Mouse (Mus musculus): Measurements from ENCODE around the gene Ip6k3.

The Ip6k3 gene

GRCm38 (mm10) chr17:27167545-27167944 is at the start of gene Ip6k3:
Gene Ip6k3, minus strand, starts transcription at chr17:27167795.
- in situ Hi-C loops (cut with MboI, MseI): loop anchor here (5.0 kb wide), 1 partner anchor 90 kb away; no protein-coding TSS in a partner anchor

DNA sequence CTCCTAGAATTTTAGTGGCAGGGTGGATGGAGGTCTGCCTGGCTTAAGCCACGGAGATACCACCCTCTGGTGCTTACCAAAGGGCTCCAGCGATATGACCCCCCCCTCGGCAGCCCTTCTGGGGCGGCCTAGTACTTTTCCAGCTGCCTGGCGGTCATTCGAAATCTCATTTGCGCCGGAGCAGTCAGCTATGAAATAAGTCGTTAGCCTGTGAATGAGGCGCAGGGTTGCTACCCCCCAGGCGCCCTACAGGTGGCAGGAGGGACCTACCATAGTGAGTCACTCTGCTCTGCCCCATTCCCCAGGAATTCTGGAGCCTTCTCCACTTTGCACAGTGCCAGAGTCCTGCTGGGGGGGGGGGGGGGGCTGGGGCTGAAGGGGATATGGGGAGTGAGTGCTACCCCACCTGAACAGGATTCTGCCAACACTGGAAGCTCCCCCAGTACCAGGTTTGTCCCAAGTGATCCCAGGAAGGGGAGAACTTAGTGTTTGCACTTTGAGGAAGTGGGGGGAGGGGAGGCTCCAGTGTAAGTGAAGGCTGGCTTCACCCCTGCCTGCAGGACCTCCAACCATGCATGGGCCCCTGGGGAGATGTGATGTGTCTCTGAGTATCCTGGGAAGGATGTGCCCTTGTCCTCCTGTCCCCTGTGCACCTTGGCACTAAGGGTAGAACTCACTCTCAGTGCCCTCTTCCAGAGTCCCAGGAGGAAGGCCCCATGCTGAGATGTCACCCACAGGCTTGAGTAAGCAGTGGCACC is 45.4 kb upstream of the Ip6k3 start:
- in situ Hi-C loops (cut with MboI, MseI): no loop called here

DNA sequence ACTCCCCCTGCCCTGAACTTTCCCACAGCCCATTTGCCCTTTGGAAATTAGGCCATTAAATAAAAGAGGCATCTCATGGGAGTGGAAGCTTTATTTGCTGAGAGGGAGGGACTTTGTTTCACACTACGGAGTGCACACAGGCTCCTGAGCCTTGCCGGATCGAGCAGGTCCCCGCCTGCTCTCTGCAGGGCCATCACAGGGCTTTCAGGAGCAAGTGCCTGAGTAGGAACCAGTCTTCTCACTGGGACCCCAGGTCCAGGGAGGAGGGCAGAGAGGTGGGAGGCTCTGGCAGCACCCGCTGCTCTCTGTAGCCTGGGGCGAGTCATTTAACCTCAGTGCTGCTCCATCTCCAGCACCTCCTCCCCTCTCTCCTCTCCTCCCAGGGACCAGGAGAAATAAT is 44.4 kb upstream of the Ip6k3 start:
- in situ Hi-C loops (cut with MboI, MseI): no loop called here

- in situ Hi-C loops (cut with MboI, MseI): loop anchor here (5.0 kb wide), 1 partner anchor 70 kb away; no protein-coding TSS in a partner anchor
Measured at GRCm38 (mm10) chr17:27207113-27207707, 39.6 kb upstream of the Ip6k3 start.

- in situ Hi-C loops (cut with MboI, MseI): no loop called here
Measured at GRCm38 (mm10) chr17:27204075-27204909, 36.7 kb upstream of the Ip6k3 start, which contains the start of gene Lemd2. Gene Lemd2, minus strand, starts transcription at chr17:27204469.

GRCm38 (mm10) chr17:27203358-27204074 is 35.9 kb upstream of the Ip6k3 start:
- in situ Hi-C loops (cut with MboI, MseI): no loop called here

GRCm38 (mm10) chr17:27202919-27203357 is 35.3 kb upstream of the Ip6k3 start:
- in situ Hi-C loops (cut with MboI, MseI): no loop called here

DNA sequence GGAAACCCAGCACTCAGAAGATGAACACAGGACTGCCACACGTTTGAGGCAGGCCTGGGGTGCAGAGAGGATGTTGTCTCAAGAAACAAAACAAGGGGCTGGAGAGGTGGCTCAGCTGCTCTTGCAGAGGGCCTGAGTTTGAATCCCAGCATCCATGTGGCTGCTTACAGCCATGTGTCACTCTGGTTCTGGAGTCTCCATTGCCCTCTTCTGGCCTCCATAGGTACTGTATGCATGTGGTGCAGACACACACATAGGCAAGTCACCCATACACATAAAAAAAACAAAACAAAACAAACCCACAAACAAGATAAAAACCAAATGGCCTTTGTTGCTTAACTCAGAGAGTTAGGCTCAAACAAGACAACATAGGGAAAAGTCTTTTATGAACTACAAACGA is 34.4 kb upstream of the Ip6k3 start:
- in situ Hi-C loops (cut with MboI, MseI): no loop called here

GRCm38 (mm10) chr17:27200801-27201200 is 33.2 kb upstream of the Ip6k3 start:
- in situ Hi-C loops (cut with MboI, MseI): no loop called here

DNA sequence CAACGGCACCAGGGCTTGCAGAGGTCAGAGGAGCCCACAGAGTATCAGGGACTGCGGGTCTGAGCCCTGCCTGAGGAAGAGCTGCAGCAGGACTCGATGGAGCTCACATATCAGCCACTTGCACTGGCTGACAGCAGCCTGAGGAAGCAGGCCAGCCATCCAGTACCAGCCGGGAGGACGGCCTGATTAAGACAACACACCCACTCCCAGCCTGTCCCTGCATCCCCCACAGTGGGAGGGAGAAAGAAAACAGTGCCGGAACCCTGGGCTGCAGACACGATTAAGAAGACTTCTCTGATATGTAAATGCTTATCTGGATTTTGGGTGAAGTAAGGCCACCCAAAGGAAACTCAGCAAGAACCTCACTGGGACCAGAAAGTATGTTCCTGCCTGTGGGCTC is 32.3 kb upstream of the Ip6k3 start:
- in situ Hi-C loops (cut with MboI, MseI): no loop called here

GRCm38 (mm10) chr17:27199205-27199604 is 31.6 kb upstream of the Ip6k3 start:
- in situ Hi-C loops (cut with MboI, MseI): no loop called here

DNA sequence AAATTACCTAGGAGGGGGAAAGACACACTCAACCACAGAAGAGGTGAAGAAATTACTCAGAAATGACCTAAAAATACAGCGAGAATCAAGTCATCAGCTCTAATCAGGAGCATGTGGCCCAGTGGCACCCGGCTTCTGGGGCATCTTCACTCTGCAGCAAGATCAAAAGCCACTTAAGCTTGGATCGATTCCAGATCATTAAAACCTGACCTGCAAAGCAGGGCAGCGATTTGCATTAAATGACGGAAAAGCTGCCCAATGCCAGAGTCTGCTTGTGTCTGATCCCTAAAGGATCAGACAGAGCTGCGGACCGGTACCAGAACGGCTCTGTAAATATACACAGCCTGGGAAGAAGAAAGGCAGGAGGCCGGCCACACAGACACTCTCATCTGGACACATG is 28.6 kb upstream of the Ip6k3 start:
- in situ Hi-C loops (cut with MboI, MseI): no loop called here

- in situ Hi-C loops (cut with MboI, MseI): loop anchor here (5.0 kb wide), 1 partner anchor 328 kb away; the partner anchor contains the start of gene Grm4
Measured at GRCm38 (mm10) chr17:27194258-27195185, 26.9 kb upstream of the Ip6k3 start.

DNA sequence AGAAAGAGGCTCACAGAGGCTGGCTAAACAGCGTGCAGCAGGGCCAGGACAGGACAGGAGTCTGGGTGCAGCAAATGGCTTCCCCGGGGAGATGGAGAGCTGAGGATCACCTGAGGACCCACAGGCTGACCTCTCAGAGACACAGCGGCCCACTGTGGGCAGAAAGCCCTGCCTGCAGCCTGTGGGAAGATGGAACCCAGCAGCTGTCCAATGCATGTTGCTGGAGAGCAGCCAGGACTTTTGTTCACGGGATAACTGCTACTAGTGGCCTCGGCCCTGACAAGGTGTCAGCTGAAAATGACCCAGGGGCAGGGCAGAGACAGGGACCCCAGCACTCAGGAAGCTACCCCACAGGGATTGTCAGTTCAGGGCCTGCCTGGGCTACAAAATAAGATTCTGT is 24.2 kb upstream of the Ip6k3 start:
- in situ Hi-C loops (cut with MboI, MseI): loop anchor here (5.0 kb wide), 1 partner anchor 330 kb away; the partner anchor contains the start of gene Grm4

DNA sequence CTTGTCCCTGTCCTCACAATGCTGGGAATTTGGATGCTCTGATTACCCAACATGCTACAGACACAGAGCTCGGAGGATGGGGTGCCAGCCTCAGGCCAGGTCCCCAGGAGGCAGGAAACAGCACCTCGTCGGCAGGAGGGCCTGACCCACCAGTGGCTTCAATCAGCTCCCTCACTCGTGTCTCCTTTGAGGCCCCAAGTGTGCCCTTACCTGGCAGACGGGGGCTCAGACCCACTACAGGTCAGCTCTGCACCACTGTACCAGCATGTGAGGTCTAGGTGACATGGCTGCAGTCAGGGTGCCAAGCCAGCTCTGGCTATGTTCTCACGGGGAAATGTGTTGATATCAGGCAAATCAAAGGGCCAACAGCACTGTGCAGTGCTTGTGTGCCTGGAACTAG is 23.6 kb upstream of the Ip6k3 start:
- in situ Hi-C loops (cut with MboI, MseI): loop anchor here (5.0 kb wide), 1 partner anchor 331 kb away; the partner anchor contains the start of gene Grm4

DNA sequence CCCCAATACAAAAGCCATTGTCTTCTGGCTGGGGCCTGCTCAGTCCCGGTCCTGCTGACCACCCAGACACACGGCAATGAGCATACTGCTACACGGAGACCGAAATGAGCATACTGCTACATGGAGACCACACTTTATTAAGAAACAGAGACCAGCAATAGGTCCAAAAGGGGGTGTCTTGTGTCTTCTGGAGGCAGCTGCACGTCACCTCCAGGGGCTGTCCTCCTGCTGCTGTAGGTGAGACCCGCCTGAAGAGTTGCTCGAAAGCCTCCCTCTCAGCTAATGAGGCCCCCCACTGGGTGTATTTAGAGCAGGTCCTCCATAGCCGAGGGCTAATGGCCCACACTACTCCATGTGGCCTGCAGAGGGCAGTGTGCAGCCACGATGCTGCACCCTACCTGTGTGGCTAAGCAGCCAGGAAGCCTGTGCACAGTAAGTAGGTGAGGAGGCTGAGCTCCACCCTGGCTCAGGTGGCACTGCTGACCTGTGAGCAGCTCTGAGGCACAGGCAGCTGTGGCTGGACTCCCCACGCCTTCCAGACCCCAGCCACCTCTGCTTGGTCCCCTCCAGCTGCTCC is 22.1 kb upstream of the Ip6k3 start:
- in situ Hi-C loops (cut with MboI, MseI): loop anchor here (5.0 kb wide), 1 partner anchor 333 kb away; the partner anchor contains the start of gene Grm4

GRCm38 (mm10) chr17:27188883-27189282 is 21.3 kb upstream of the Ip6k3 start:
- in situ Hi-C loops (cut with MboI, MseI): no loop called here

DNA sequence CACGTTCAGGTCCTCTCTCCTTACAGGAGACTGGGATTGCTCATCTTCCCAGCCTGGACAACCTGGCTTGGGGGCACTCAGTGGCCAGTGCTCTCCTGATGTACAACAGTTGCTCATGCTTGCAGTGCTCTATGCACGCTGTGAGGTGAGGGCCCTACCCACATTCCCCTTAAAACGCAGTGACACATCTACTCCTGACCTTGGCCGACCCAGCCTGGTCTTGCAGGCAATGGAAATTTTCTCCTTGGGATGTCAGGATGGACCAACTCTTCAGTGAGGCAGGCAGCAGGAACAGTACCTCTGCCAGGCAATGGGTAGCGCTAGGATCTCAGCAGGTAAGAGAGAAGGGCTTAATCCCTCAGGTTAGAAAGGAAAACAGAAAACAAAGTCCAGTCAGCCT is 19.5 kb upstream of the Ip6k3 start:
- in situ Hi-C loops (cut with MboI, MseI): no loop called here

DNA sequence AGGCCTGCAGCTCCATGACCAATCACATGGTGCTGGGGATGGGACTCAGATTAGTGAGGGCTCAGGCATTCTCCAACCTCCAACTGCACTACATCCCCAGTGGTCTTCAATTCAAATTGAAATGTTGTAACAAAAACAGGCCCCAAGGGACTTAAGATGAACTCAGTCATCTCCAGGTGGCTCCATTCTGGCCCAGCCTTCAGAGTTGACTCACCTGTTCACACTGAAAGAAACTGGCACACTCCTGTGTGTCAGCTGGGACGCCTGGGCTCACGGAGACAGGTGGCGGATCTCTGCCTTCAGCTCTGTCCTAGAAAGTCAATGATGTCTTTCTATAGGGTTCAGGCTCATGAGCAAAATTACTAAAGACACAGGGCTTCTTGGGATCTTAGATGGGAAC is 18.5 kb upstream of the Ip6k3 start:
- in situ Hi-C loops (cut with MboI, MseI): no loop called here
